Mouse (Mus musculus) erythroblast, adult 5-6 weeks (primary cell): ENCODE results near the gene Rabgap1l. TPM values are rescaled to one million over a fixed set of nuclear protein-coding genes. Genes with fewer than 3 reads are reported as not detected.

Experiments
- ATAC-seq: replicated peaks from 2 replicates; pipeline ENCODE4 v1.8.0; 2016; ENCODE audit warnings: moderate number of reproducible peaks, mild to moderate bottlenecking, moderate TSS enrichment, inconsistent platforms; ENCODE audit not compliant: poor library complexity, low FRiP score, severe bottlenecking
- total RNA-seq, 2 experiments: library from RNA; stranded (forward) in 1 of 2; stranded (reverse) in 1 of 2; fragments of 150-400 nt in 1 of 2; fragments of 200-764, 138-1000 nt in 1 of 2; gene quantifications; 2 replicates each; pipeline versions ENCODE4 v1.2.3 to v1.2.4; 2015 to 2017; ENCODE audit warnings: low replicate concordance in 2 of 2

Rabgap1l gene
- total RNA-seq, 2 experiments from 2014 or later: 105 to 161 TPM

GRCm38 (mm10) chr1:160790630-160791029 is 2.4 kb downstream of the Rabgap1l start:
- ATAC-seq: no peak

- ATAC-seq: no peak
These were observed 3.1 kb downstream of the Rabgap1l start for GRCm38 (mm10) chr1:160789876-160790275.

GRCm38 (mm10) chr1:160787926-160788325 is 5.1 kb downstream of the Rabgap1l start:
- no peak for ATAC-seq

GRCm38 (mm10) chr1:160787164-160787563 is 5.8 kb downstream of the Rabgap1l start:
- no peak for ATAC-seq

- ATAC-seq: no peak
These were observed 6.4 kb downstream of the Rabgap1l start for GRCm38 (mm10) chr1:160786571-160786970.

- ATAC-seq: no peak; the same call in 1 of the 2 replicates
These were observed 7.3 kb downstream of the Rabgap1l start for GRCm38 (mm10) chr1:160785681-160786225.

- no peak for ATAC-seq
These were observed 8.9 kb downstream of the Rabgap1l start for GRCm38 (mm10) chr1:160784122-160784521.

GRCm38 (mm10) chr1:160774166-160774565 is 18.8 kb downstream of the Rabgap1l start:
- 0 out of 2 replicates have a peak, but pooled peaks have one; percentile 39 for ATAC-seq

GRCm38 (mm10) chr1:160765565-160765964 is 27.4 kb downstream of the Rabgap1l start:
- no peak for ATAC-seq

GRCm38 (mm10) chr1:160758243-160758642 is 34.8 kb downstream of the Rabgap1l start:
- peak; percentile 96 for ATAC-seq

- ATAC-seq: no peak
These were observed 37.7 kb downstream of the Rabgap1l start for GRCm38 (mm10) chr1:160755359-160755758.

GRCm38 (mm10) chr1:160750629-160751028 is 42.4 kb downstream of the Rabgap1l start:
- ATAC-seq: no peak

GRCm38 (mm10) chr1:160746786-160747185 is 46.2 kb downstream of the Rabgap1l start:
- no peak for ATAC-seq

GRCm38 (mm10) chr1:160745238-160745930 is 47.6 kb downstream of the Rabgap1l start:
- ATAC-seq: no peak

GRCm38 (mm10) chr1:160744009-160744408 is 49.0 kb downstream of the Rabgap1l start:
- no peak for ATAC-seq

GRCm38 (mm10) chr1:160743229-160743628 is 49.8 kb downstream of the Rabgap1l start:
- peak; percentile 73; the same call in 1 of the 2 replicates for ATAC-seq

GRCm38 (mm10) chr1:160740650-160741049 is 52.4 kb downstream of the Rabgap1l start:
- ATAC-seq: no peak

GRCm38 (mm10) chr1:160734743-160735142 is 58.3 kb downstream of the Rabgap1l start:
- no peak for ATAC-seq

- ATAC-seq: no peak
These were observed 63.1 kb downstream of the Rabgap1l start for GRCm38 (mm10) chr1:160729944-160730343.

GRCm38 (mm10) chr1:160717742-160718141 is 75.3 kb downstream of the Rabgap1l start:
- no peak for ATAC-seq

GRCm38 (mm10) chr1:160714685-160715084 is 78.3 kb downstream of the Rabgap1l start:
- no peak for ATAC-seq
